Mouse (Mus musculus): Measurements from ENCODE around the gene Ppp3ca.

DNA sequence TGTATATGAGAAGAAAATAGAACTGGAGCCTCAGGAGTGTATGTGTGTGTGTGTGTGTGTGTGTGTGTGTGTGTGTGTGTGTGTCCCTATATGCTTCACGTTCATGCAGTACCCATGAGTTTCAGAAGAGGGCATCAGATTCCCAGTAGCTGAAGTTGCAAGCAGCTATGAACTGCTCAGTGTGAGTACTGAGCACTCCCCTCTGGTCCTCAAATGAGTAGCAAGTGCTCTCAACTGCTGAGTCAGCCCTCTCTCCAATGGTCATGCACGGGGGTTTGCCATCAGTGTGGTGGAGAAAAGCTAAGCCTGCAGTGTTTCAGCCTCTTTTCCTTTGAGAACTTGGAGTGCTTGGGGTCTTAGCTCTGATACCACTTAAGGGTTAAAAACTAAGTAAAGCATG, 122.0 kb downstream of the Ppp3ca start:
- TF ChIP-seq POLR2A (IDR thresholded peaks at IDR 0.05; ENCODE audit: low read depth, low read length) (no peak), CTCF (IDR thresholded peaks at IDR 0.05; ENCODE audit: extremely low read depth, insufficient read depth, insufficient read length, insufficient replicate concordance) (no peak)
